Mouse (Mus musculus): ENCODE data around the gene Nme1. TPM values are rescaled to one million over a fixed set of nuclear protein-coding genes. Genes with fewer than 3 reads are reported as not detected.

Nme1 gene
- polyA plus RNA-seq, 1 experiment from 2014 or later: 259 TPM

GRCm38 (mm10) chr11:93972951-93973350 is 4.6 kb upstream of the Nme1 start:
- no peaks in the 10 kb centered on the region for H3K9me3 ChIP-seq (ENCODE audit: control insufficient read depth, low read length)
- no peak for DNase-seq (ENCODE audit: low spot score)

GRCm38 (mm10) chr11:93969799-93970198 is 1.5 kb upstream of the Nme1 start:
- H3K4me3 ChIP-seq (ENCODE audit: low read depth, low read length): no peak overlapping the region
- H3K9me3 ChIP-seq (ENCODE audit: control insufficient read depth, low read length): no peaks in the 10 kb centered on the region
- DNase-seq (ENCODE audit: low spot score) (no peak), ATAC-seq (ENCODE audit: insufficient number of reproducible peaks, low FRiP score, low TSS enrichment, low read depth) (no peak)
- H3K4me1 ChIP-seq (ENCODE audit: control insufficient read depth, insufficient read depth, low read length): no peaks in the 10 kb centered on the region
- H3K4me2 ChIP-seq (ENCODE audit: low read depth, severe bottlenecking): no peak overlapping the region
- H3K9ac ChIP-seq (ENCODE audit: low read length): no peak overlapping the region
- 77% methylated on average over 1 of the region's 1 CpGs for WGBS
- no peaks in the 10 kb centered on the region for H3K27me3 ChIP-seq (ENCODE audit: control insufficient read depth, insufficient read depth, low read length)
- peaks cover 11% of the 10 kb centered on the region; the same call in 1 of the 2 replicates for H3K36me3 ChIP-seq (ENCODE audit: control insufficient read depth, insufficient read depth, low read length)
- H3K27ac ChIP-seq (replicated peaks; ENCODE audit: low read depth, low read length): no peak overlapping the region

More at GRCm38 (mm10) chr11:93972951-93973350, 4.6 kb upstream of the Nme1 start:
- H3K4me1 ChIP-seq (ENCODE audit: control insufficient read depth, insufficient read depth, low read length): no peaks in the 10 kb centered on the region
- H3K9ac ChIP-seq (ENCODE audit: low read length): no peak overlapping the region
- H3K4me3 ChIP-seq (ENCODE audit: low read depth, low read length): no peak overlapping the region
- no peak for ATAC-seq (ENCODE audit: insufficient number of reproducible peaks, low FRiP score, low TSS enrichment, low read depth)
- H3K4me2 ChIP-seq (ENCODE audit: low read depth, severe bottlenecking): no peak overlapping the region
- H3K27me3 ChIP-seq (ENCODE audit: control insufficient read depth, insufficient read depth, low read length): no peaks in the 10 kb centered on the region
- no peak overlapping the region for H3K27ac ChIP-seq (replicated peaks; ENCODE audit: low read depth, low read length)
- WGBS: 94% methylated on average over 5 of the region's 5 CpGs
- H3K36me3 ChIP-seq (ENCODE audit: control insufficient read depth, insufficient read depth, low read length): no peaks in the 10 kb centered on the region

GRCm38 (mm10) chr11:93969171-93969570 is 850 bp upstream of the Nme1 start:
- H3K4me3 ChIP-seq (ENCODE audit: low read depth, low read length): no peak overlapping the region
- 96% methylated on average over 6 of the region's 6 CpGs for WGBS
- no peak overlapping the region for H3K27ac ChIP-seq (replicated peaks; ENCODE audit: low read depth, low read length)
- ATAC-seq (ENCODE audit: insufficient number of reproducible peaks, low FRiP score, low TSS enrichment, low read depth) (no peak), DNase-seq (ENCODE audit: low spot score) (no peak)
- H3K9ac ChIP-seq (ENCODE audit: low read length): no peak overlapping the region
- H3K9me3 ChIP-seq (ENCODE audit: control insufficient read depth, low read length): no peaks in the 10 kb centered on the region
- H3K36me3 ChIP-seq (ENCODE audit: control insufficient read depth, insufficient read depth, low read length): peaks cover 13% of the 10 kb centered on the region; the same call in 1 of the 2 replicates
- no peaks in the 10 kb centered on the region for H3K27me3 ChIP-seq (ENCODE audit: control insufficient read depth, insufficient read depth, low read length)
- no peaks in the 10 kb centered on the region for H3K4me1 ChIP-seq (ENCODE audit: control insufficient read depth, insufficient read depth, low read length)
- no peak overlapping the region for H3K4me2 ChIP-seq (ENCODE audit: low read depth, severe bottlenecking)

GRCm38 (mm10) chr11:93968848-93969128 is 467 bp upstream of the Nme1 start:
- no peaks in the 10 kb centered on the region for H3K27me3 ChIP-seq (ENCODE audit: control insufficient read depth, insufficient read depth, low read length)
- peak overlapping the region; percentile 50; the same call in 1 of the 2 replicates for H3K4me3 ChIP-seq (ENCODE audit: low read depth, low read length)
- H3K9ac ChIP-seq (ENCODE audit: low read length): peak overlapping the region; percentile 45; the same call in 1 of the 2 replicates

GRCm38 (mm10) chr11:93967381-93967780 is 940 bp downstream of the Nme1 start:
- Histone ChIP-seq H3K4me3 (ENCODE audit: low read depth, low read length) (peak overlapping the region; percentile 50), H3K4me2 (ENCODE audit: low read depth, severe bottlenecking) (peak overlapping the region; percentile 78), H3K9me3 (ENCODE audit: control insufficient read depth, low read length) (no peaks in the 10 kb centered on the region), H3K4me1 (ENCODE audit: control insufficient read depth, insufficient read depth, low read length) (no peaks in the 10 kb centered on the region), H3K27me3 (ENCODE audit: control insufficient read depth, insufficient read depth, low read length) (no peaks in the 10 kb centered on the region), H3K27ac (replicated peaks; ENCODE audit: low read depth, low read length) (no peak overlapping the region; the same call in 1 of the 2 replicates), H3K36me3 (ENCODE audit: control insufficient read depth, insufficient read depth, low read length) (peaks cover 23% of the 10 kb centered on the region), H3K9ac (ENCODE audit: low read length) (peak overlapping the region; percentile 78)
- 3% methylated on average over 11 of the region's 11 CpGs for WGBS
- no peak for ATAC-seq (ENCODE audit: insufficient number of reproducible peaks, low FRiP score, low TSS enrichment, low read depth)
- DNase-seq (ENCODE audit: low spot score): peak; percentile 50

More at GRCm38 (mm10) chr11:93968848-93969128, 467 bp upstream of the Nme1 start:
- no peak for DNase-seq (ENCODE audit: low spot score)
- no peaks in the 10 kb centered on the region for H3K4me1 ChIP-seq (ENCODE audit: control insufficient read depth, insufficient read depth, low read length)
- H3K27ac ChIP-seq (replicated peaks; ENCODE audit: low read depth, low read length): no peak overlapping the region
- peak overlapping the region; percentile 35; the same call in 1 of the 2 replicates for H3K4me2 ChIP-seq (ENCODE audit: low read depth, severe bottlenecking)
- WGBS: 50% methylated on average over 6 of the region's 6 CpGs
- peaks cover 15% of the 10 kb centered on the region; the same call in 1 of the 2 replicates for H3K36me3 ChIP-seq (ENCODE audit: control insufficient read depth, insufficient read depth, low read length)
- H3K9me3 ChIP-seq (ENCODE audit: control insufficient read depth, low read length): no peaks in the 10 kb centered on the region
- no peak for ATAC-seq (ENCODE audit: insufficient number of reproducible peaks, low FRiP score, low TSS enrichment, low read depth)

- ATAC-seq (ENCODE audit: insufficient number of reproducible peaks, low FRiP score, low TSS enrichment, low read depth) (no peak), DNase-seq (ENCODE audit: low spot score) (no peak)
- H3K9ac ChIP-seq (ENCODE audit: low read length): no peak overlapping the region
- H3K27ac ChIP-seq (replicated peaks; ENCODE audit: low read depth, low read length): no peak overlapping the region
- H3K4me3 ChIP-seq (ENCODE audit: low read depth, low read length): no peak overlapping the region
- no peak overlapping the region; the same call in 1 of the 2 replicates for H3K4me2 ChIP-seq (ENCODE audit: low read depth, severe bottlenecking)
- no peaks in the 10 kb centered on the region for H3K27me3 ChIP-seq (ENCODE audit: control insufficient read depth, insufficient read depth, low read length)
- 92% methylated on average over 6 of the region's 6 CpGs for WGBS
- H3K9me3 ChIP-seq (ENCODE audit: control insufficient read depth, low read length): no peaks in the 10 kb centered on the region
- no peaks in the 10 kb centered on the region for H3K4me1 ChIP-seq (ENCODE audit: control insufficient read depth, insufficient read depth, low read length)
- peaks cover 30% of the 10 kb centered on the region for H3K36me3 ChIP-seq (ENCODE audit: control insufficient read depth, insufficient read depth, low read length)
These were observed 2.9 kb downstream of the Nme1 start for GRCm38 (mm10) chr11:93965391-93965790.

- Histone ChIP-seq H3K9me3 (ENCODE audit: control insufficient read depth, low read length) (no peaks in the 10 kb centered on the region), H3K36me3 (ENCODE audit: control insufficient read depth, insufficient read depth, low read length) (peaks cover 37% of the 10 kb centered on the region), H3K27me3 (ENCODE audit: control insufficient read depth, insufficient read depth, low read length) (no peaks in the 10 kb centered on the region), H3K9ac (ENCODE audit: low read length) (no peak overlapping the region), H3K27ac (replicated peaks; ENCODE audit: low read depth, low read length) (no peak overlapping the region), H3K4me1 (ENCODE audit: control insufficient read depth, insufficient read depth, low read length) (no peaks in the 10 kb centered on the region), H3K4me2 (ENCODE audit: low read depth, severe bottlenecking) (no peak overlapping the region), H3K4me3 (ENCODE audit: low read depth, low read length) (no peak overlapping the region)
- WGBS: 90% methylated on average over 4 of the region's 4 CpGs
- DNase-seq (ENCODE audit: low spot score) (no peak), ATAC-seq (ENCODE audit: insufficient number of reproducible peaks, low FRiP score, low TSS enrichment, low read depth) (no peak)
These were observed 5.3 kb downstream of the Nme1 start for GRCm38 (mm10) chr11:93963013-93963412.

DNA sequence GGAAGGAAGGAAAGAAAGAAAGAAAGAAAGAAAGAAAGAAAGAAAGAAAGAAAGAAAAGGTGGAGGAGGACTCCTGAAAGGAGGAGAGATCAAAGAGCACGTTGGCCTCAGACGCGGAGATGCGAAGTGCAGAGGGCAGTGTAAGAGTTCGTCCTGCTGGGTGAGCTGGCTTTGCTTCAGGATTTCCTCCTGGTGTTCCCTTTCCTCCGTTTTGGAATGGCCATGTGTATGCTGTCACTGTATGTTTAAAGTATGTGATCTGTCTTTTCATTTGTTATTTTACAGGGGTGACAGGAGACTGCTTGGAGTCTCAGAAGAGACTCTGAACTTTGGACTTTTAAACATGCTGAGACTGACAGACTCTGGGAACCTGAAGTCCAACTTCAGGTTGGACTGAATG is 6.8 kb downstream of the Nme1 start:
- peaks cover 37% of the 10 kb centered on the region for H3K36me3 ChIP-seq (ENCODE audit: control insufficient read depth, insufficient read depth, low read length)
- no peak for ATAC-seq (ENCODE audit: insufficient number of reproducible peaks, low FRiP score, low TSS enrichment, low read depth)
- no peak for DNase-seq (ENCODE audit: low spot score)
- H3K4me3 ChIP-seq (ENCODE audit: low read depth, low read length): no peak overlapping the region
- H3K27ac ChIP-seq (replicated peaks; ENCODE audit: low read depth, low read length): no peak overlapping the region
- H3K4me1 ChIP-seq (ENCODE audit: control insufficient read depth, insufficient read depth, low read length): no peaks in the 10 kb centered on the region
- no peak overlapping the region for H3K4me2 ChIP-seq (ENCODE audit: low read depth, severe bottlenecking)
- no peaks in the 10 kb centered on the region for H3K9me3 ChIP-seq (ENCODE audit: control insufficient read depth, low read length)
- WGBS: 93% methylated on average over 6 of the region's 6 CpGs
- no peaks in the 10 kb centered on the region for H3K27me3 ChIP-seq (ENCODE audit: control insufficient read depth, insufficient read depth, low read length)
- H3K9ac ChIP-seq (ENCODE audit: low read length): no peak overlapping the region

GRCm38 (mm10) chr11:93957746-93958145 is 10.6 kb downstream of the Nme1 start:
- H3K4me3 ChIP-seq (ENCODE audit: low read depth, low read length): no peak overlapping the region
- no peaks in the 10 kb centered on the region for H3K27me3 ChIP-seq (ENCODE audit: control insufficient read depth, insufficient read depth, low read length)
- H3K9me3 ChIP-seq (ENCODE audit: control insufficient read depth, low read length): no peaks in the 10 kb centered on the region
- ATAC-seq (ENCODE audit: insufficient number of reproducible peaks, low FRiP score, low TSS enrichment, low read depth) (no peak), DNase-seq (ENCODE audit: low spot score) (no peak)
- WGBS: 81% methylated on average over 4 of the region's 4 CpGs
- no peak overlapping the region for H3K9ac ChIP-seq (ENCODE audit: low read length)
- peaks cover 15% of the 10 kb centered on the region; the same call in 1 of the 2 replicates for H3K36me3 ChIP-seq (ENCODE audit: control insufficient read depth, insufficient read depth, low read length)
- H3K27ac ChIP-seq (replicated peaks; ENCODE audit: low read depth, low read length): no peak overlapping the region
- H3K4me1 ChIP-seq (ENCODE audit: control insufficient read depth, insufficient read depth, low read length): no peaks in the 10 kb centered on the region; the same call in none of the 2 replicates
- H3K4me2 ChIP-seq (ENCODE audit: low read depth, severe bottlenecking): no peak overlapping the region
